Mouse (Mus musculus): Measurements from ENCODE around the gene Ntan1.
"Not testable (repeated sequence)": the region's sequence is repeated elsewhere in the genome, so short reads cannot be mapped to it uniquely, and the experiment has no call there.

Gene Ntan1

DNA sequence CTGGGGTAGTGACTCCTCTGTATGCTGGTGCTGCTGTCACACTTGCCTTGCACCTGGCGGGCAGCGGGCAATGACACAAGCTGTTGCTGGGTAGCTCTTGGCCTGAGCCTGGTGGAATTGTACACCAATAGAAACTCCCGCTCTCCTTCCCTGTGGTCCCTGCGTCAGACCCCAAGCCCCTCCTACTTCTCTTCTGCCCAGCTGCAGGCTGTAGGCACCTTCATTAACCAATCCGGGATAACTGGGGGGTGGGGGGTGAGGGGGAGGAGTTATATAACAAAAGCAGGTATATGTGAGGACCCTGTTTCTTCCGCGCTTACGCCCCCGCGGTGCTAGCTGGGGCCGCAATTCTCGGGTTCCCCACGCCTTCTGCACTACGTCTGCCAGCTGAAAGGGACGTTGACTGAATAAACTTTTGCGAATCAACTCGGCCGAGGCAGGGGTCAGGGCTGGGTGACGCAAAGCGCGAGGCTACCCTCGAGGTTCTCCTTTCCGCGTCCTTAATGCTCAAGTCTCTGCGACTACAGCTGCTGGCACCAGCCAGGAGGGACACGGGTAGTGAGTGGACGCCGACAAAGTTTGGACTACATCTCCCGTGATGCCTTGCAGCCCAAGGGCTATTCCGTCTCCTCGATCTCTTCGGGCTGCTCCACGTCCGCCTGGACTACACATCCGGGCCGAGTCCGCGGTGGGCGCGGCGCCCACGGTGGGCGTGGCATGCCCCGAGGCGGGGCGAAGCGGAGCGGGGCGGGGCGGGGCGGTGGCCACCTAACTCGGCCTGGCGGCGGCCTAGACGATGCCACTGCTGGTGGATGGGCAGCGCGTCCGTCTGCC is at the start of gene Ntan1:
Gene Ntan1 (plus strand): TSS at position 286 of the 834 bp plus-strand sequence.
- peak; percentile 91 for DNase-seq (ENCODE audit: low read depth, low spot score)

DNA sequence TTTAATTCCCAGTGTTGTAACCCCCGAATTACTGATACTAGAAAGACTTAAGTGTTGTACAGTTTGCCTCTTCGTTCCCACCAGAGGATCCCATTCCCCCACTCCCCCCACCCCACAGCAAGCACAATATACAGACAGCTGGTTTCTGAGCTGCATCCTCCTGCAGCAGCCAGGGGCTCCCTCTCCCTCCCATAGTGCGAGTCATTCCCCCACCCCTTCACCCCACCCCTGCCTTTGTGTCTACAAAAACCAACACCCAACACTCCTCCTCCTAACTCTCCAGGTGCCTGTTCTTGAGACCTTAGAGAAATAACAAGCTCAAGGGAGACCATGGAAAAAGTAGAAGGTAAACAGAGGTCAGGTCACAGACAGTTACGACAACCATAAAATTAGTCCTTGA is 47.0 kb upstream of the Ntan1 start:
- not testable (repeated sequence) for DNase-seq (ENCODE audit: low read depth, low spot score)

DNA sequence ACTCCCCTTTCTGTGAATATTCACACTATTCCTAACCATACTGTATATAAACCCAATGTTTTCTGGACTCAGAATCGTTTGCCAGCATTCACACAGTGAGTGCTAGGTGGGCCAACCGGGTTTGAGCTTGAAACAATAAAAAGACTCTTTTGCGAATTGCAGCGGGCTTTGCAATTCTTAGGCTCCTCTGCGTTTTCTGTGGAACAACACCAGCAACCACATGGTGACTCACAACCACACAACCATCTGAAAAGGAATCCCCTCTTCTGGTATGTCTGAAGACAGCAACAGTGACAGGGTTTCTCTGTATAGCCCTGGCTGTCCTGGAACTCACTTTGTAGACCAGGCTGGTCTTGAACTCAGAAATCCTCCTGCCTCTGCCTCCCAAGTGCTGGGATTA is 46.6 kb upstream of the Ntan1 start:
- not testable (repeated sequence) for DNase-seq (ENCODE audit: low read depth, low spot score)

DNA sequence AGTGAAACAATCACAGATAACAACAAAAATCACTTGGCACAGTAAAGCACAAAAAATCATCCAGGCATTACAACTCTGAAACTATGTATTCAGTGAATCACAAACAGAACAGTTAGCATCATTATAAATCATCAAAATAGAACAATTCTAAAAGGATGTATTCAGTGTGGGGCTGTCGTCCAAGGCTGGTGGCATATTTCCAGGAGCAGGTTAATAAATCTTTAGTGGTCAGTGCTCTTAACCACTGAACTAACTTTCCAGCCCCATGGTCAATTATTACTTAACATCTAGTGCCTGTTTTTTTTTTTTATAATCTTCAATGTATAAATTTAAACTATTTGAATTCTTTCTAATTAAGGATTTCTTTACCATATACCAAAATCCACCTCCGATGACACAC is 44.6 kb upstream of the Ntan1 start:
- DNase-seq (ENCODE audit: low read depth, low spot score) = not testable (repeated sequence)

DNA sequence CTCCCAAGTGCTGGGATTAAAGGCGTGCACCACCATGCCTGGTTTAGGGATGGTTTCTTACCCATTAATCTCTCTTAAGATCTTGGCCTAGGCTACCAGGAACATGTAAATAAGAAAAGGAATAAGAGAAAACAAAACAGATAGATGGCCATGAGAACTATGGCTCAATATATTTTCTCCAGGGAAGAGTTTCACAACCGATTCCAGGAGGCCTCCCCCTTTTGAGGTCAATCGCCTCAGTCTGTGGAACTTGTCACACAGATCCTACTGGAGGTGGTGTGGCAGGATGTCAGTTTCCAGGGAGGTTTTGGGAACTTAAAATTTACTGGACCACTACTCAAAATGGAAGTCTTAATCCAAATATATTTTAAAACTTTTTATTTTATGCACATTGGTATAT is 44.0 kb upstream of the Ntan1 start:
- not testable (repeated sequence) for DNase-seq (ENCODE audit: low read depth, low spot score)

DNA sequence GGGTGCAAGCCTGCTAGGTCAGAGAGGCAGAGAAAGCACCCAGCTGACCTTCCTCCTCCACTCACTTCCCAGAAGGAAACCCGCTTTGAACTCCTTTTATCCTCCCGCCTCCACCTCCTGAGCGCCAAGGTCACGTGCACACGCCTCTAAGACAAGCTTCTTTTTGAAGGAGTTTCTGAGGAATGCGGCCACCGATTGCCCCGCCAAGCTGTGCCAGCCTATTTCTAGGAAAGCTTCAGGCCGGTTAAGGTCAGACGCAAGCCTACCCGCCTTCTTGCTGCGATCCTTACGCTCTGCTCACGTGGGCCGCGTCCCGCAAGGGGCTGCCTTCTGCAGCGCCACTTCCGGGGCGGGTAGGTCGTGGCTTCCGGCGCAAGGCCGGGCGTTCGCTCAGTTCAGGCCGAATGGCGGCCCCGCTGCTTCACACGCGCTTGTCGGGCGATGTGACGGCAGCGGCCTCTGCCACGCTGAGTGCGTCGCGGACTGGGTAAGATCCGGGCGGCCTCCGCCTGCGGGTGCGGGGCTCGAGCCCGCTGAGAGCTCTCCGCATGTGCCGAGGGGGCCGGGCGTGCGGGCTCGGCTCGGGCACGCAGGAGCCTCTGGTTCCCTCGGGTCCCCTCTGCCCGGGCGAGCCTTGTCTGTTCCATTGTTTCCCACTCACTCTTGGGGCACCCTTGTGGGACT is 38.1 kb upstream of the Ntan1 start, which contains the start of gene Rrn3:
Gene Rrn3 (plus strand): TSS at position 356 of the 684 bp plus-strand sequence.
- peak; percentile 75 for DNase-seq (ENCODE audit: low read depth, low spot score)

DNA sequence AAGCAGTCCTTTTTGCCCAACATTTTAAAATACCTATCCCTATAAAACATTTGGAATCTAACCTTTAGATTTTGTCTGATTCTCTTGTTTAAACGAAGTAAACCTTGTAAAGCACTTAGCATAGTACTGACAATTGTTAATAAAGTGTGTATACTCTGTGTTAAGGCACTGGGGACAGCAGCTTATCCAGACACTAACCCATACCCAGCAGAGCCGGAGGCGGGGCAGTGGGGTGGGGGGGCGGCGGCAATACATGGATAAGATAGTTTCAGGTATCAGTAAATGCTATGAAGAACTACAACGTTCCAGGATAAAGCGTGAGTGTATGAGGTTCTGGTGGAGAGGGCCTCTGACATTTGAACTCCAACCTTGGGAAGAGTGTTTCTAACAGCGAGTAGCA is 37.4 kb upstream of the Ntan1 start:
- no peak for DNase-seq (ENCODE audit: low read depth, low spot score)

DNA sequence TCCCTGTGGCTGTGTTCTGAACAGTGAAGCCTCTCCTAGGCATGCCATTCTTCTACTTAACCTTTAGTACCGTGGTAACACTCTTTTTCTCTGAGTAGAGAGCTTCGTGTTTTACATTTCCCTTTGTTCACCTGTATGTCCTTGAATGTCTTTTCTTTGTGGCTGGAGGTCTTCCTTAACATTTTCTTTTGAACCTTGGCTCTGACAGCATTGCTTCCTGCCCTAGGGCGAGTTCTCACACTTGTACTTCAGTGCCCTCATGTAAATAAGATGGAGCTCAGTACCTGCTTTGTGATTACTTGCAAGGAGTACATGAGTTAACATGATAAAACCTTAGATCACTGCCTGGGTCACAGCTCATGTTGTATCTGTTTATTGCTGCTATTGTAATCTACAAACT is 32.7 kb upstream of the Ntan1 start:
- no peak for DNase-seq (ENCODE audit: low read depth, low spot score)

DNA sequence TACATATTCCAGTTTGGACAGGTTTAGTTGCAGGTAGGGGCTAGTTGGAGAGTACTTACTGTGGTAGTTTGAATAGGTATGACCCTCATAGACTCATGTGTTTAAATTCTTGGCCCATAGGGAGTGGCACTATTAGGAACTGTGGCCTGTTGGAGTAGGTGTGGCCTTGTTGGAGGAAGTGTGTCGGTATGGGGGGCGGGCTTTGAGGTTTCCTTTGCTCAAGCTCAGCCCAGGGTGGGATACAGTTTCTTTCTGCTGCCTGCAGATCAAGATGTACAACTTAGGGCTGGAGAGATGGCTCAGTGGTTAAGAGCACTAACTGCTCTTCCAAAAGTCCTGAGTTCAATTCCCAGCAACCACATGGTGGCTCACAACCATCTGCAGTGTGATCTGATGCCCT is 25.2 kb upstream of the Ntan1 start:
- not testable (repeated sequence) for DNase-seq (ENCODE audit: low read depth, low spot score)

DNA sequence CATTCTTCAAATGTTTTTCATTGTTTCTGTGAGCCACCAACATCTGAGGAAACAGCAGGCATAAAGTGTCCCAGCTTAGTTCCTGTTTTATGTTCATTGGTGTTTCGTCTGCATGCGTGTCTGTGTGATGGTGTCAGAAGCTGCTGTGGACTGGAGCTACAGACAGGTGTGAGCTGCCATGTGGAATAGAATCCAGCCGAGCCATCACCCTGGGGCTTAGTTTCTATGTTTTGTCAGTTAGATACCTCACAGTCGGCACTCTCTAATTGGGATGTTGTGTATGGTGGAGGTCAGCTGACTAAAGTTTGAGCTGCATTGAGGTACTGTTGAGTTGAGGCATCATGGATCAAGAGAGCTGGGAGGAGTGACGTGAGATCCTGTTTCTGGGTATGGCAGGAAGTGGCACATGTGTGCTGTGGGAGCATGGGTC is 21.9 kb upstream of the Ntan1 start:
- no peak for DNase-seq (ENCODE audit: low read depth, low spot score)

DNA sequence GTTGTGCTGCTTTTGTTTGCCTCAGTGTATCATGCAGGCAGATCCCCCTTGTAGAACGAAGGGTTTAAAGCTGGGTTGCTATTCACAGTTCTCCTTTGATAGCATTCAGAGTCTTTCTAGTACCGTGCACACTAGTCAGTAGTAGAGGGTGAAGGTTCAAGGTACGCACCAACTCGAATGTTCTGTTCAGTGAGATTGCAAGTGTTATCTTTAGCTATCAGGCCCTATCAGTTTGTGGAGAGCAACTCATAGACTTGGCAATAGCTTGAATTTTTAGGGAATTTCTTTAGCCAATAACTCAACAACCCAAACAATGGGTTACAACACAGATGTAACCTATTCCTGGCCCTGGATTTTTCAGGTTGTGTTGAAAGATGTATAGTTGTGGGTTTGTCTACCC is 17.4 kb upstream of the Ntan1 start:
- no peak for DNase-seq (ENCODE audit: low read depth, low spot score)

DNA sequence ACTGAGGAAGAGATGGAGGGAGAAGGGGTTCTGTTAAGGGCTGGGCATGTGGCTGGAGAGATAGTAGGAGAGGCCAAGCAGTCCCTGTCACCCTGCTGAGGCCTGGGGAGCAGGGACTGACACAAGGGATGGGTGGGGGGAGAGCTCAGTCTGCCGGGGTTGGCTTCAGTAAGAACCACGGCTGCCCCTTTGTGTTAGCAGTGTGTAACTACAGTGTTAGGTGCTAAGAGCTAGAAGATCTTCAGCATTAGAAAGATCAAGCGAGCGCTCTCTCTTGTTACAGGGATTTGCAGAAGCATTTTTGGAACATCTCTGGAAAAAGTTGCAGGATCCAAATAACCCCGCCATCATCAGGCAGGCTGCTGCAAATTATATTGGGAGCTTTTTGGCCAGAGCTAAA is 14.0 kb upstream of the Ntan1 start:
- no peak for DNase-seq (ENCODE audit: low read depth, low spot score)

DNA sequence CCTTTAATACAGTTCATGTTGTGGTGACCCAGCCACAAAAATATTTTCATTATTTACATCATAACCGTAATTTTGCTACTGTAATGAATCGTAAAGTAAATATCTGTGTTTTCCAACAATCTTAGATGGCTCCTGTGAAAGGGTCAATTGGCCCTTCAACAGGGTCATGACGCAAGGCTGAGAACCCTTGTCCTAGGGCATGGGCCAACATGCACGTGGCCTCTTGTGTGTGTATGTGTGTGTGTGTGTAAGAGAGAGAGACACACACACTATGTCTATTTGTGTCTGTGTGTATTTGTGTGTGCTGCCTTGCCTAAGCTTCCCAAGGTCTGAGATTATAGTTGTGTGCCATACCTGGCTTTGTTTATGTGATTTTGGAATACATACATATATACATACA is 11.0 kb upstream of the Ntan1 start:
- DNase-seq (ENCODE audit: low read depth, low spot score) = no peak

DNA sequence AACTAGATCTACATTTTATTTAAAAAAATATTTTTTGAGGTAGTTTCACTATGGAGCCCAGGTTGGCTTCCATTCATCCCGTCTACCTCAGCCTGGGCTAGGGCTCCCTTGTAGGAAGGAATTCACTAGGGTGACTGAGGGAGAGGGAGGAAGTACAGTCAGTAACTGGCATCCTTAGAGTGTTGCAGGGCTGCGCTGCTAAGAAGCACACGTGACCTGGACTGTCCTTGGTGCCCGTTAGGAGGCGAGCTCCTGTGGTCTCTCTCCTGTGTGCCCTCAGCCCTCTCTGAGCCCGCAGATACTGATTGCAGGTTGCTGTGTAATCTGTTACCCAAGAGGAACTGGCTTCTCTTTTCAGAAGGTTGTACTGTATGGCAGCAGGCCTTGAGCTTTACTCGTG is 10.2 kb upstream of the Ntan1 start:
- DNase-seq (ENCODE audit: low read depth, low spot score) = no peak

DNA sequence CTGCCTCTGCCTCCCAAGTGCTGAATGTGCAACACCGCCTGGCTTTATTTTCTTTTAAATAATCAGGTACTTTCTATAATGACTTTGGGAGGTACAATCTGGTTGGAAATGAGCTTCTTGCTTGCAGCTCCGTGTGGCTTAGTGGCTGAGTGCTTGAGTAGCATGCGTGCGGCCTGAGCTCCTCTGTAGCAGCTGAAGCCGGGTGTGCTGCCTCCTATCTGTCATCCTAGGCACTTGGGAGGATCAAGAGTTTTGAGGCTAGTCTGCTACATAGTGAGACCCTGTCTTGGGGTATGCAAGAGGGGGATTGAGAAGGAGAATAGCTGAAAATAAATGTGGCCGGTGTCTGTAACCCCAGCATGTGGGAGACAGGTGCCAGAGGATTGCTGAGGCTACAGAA is 6.5 kb upstream of the Ntan1 start:
- DNase-seq (ENCODE audit: low read depth, low spot score) = no peak

DNA sequence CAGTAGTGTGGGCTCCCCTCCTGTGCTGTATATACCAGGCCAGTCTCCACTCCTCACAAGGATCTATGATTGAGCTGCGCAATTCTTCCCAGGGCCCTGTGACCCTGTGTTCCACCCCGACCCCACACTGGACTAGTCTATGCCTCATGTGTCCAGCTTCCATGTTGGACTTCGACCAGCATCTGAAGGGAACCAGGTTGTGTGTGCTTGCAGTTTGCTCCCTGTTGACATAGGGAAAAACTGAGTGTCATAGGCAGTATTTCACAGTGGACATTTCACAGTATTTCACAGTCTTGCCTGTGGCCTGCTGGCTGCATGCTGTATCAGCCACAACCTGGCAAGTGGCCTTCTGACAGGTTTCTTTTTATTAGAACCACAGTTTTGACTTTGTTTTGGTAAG is 5.4 kb upstream of the Ntan1 start:
- DNase-seq (ENCODE audit: low read depth, low spot score) = no peak

DNA sequence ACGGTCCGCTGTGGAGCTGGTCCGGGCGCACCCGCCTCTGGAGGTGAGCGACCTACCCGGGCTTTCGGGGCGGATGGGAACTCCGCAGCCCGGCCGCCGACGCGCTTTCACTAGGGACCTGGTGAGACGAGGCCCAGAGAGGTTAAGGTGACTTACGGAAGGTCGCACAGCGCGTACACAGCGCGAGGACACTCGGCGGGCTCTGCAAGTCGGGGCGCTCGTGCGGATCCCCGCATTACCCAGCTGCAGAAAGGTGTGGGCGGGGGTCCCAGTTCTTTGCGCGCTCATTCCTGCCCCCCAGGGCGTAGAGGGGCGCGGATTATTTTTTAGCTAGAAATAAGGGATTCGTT is 724 bp downstream of the Ntan1 start:
- DNase-seq (ENCODE audit: low read depth, low spot score) = no peak

DNA sequence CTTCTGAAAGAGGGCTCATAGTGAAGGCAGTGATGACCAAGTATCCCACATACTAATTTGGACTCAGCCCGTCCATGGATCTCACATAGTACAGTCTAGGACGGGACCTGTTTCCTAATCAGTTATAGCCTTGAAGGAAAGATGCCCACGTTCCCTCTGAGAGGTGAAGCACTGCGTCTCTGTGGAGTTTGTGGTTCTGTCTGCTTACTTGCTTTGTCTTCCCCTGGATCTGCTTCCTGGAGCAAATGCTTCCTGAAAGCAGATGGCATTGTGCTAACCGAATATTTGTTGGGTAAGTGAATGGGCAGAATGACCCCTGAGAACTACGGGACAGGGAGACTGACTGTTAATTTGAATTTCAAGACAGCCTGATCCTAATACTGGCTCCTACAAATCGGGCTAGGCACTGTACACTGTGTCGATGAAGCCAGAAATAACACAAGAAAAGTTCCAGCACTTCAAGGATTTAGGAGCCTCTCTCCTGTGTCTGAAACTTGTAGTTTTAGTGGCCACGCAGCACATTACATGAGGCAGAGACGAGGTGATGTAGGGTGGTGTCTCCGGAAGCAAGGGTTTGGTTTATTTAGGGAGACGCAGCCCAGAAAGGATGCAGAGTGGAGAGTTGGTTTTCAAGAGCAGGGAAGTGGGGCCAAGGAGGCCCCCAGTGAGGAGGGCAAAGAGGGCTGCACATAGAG is 1.3 kb downstream of the Ntan1 start:
- peak; percentile 2 for DNase-seq (ENCODE audit: low read depth, low spot score)

DNA sequence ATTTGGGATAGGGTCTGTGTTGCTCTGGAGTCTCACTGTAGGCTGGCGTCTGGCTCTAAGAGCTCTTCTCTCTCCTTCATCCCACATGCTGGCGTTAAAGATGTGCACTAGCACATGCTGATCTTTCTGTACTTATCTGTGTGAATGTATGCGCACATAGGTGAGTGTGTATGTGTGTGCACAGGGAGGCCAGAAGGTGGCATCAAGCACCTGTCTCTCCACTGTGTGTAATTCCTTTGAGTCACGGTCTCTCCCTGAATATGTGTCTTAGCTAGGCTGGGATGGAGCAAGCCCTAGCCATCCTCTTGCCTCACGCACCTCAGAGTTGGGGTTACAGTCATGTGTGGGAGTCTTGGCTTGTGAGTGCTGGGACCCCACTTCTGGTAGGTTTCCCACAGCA is 2.1 kb downstream of the Ntan1 start:
- no peak for DNase-seq (ENCODE audit: low read depth, low spot score)

DNA sequence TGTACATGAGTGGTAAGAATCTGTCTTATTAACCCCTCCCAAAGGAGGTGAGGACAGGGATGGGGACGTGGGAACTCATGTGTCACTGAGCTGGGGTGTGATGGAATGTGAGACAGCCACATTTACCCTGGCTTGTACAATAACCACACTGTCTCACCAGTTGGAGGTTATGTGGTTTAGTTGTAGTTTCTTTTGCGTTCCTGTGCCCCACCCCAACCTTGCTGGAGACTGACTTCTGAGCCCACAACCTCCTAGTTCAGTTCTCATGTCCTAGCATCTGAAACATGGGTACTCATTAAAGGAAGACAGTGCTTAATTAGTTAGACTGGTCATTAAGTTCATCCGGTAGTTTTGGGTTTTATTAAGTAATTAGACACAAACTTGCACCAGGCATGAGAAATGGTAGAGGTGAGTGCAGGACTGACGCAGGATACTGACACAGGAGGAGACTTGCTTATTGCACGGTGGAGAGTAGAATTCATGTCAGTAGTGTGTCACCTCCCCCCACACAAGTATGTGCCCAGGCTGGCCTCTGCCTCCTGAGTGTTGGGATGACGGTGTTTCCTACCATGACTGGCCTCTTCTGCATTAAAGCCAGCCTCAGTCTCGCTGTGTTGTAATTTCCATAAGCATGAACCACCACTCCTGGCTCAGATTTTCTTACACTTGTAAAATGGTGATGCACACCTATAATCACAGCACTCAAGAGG is 7.3 kb downstream of the Ntan1 start:
- no peak for DNase-seq (ENCODE audit: low read depth, low spot score)

DNA sequence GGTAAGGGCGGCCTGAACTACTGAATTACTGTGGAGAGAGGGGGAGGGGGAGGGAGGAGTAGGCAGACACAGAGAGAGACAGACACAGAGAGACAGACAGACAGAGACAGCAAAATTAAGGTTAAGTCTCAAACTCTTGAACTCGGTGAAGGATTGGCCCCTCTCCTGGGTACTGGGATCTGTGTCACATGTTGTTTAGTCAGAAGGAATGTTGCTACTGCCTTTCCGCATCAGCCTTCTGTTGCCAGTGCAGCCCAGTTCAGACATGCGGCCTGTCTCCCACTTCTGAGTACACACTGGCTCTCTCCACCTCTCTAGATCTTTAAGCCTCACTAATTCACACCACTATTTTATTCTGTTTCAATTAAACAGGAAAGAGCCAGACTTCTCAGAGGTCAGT is 7.9 kb downstream of the Ntan1 start:
- DNase-seq (ENCODE audit: low read depth, low spot score) = no peak

DNA sequence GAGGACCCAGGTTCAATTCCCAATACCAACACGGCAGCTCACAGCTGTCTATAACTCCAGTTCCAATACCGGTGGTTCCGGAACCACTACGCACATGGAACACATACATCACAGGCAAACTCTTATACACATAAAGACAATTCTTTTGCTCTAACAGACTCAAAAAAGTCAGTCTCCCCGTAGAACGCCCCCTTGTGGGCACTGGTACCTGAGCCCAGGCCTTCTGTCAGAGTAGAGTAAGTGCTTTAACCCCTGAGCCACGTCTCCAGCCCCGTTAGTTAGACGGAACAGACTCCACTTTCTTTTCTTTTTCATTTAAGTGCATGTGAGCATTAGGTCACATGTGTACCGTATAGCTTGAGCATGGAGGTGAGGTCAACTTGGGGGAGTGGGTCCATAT is 11.8 kb downstream of the Ntan1 start:
- DNase-seq (ENCODE audit: low read depth, low spot score) = no peak
